ENCODE assay signal across 8 mouse cellular contexts in genomic region chr7:89126063-89126882, GRCm38 (mm10).
DNase-seq lines count a peak whose midpoint lies in the region; ATAC-seq lines count a peak whose summit lies in the region.

No protein-coding gene starts in this region.

- DNase-seq in MN1 (ENCODE audit: low spot score): peak; percentile 56
- peak; percentile 9 for DNase-seq in c-Kit-positive CD71-positive TER-119-negative erythroid progenitor cells, embryonic 14.5 days (ENCODE audit: low read depth)
- DNase-seq in forebrain, embryonic 14.5 days (ENCODE audit: low spot score): peak; percentile 71
- DNase-seq in layer of hippocampus, adult 11-12 months (ENCODE audit: low spot score): peak; percentile 58
- peak; percentile 70 for DNase-seq in lung, postnatal 10 days
- peak; percentile 80 for DNase-seq in retina, embryonic 14.5 days (ENCODE audit: low spot score)
- peak; percentile 58 for DNase-seq in thymus, postnatal 4 days

- H3K27ac ChIP-seq in forebrain, embryonic 14.5 days (ENCODE audit: low read depth, low read length): no peak overlapping the region

- H3K9me3 ChIP-seq in forebrain, embryonic 14.5 days (replicated peaks; ENCODE audit: control insufficient read depth, low read length): no peaks in the 10 kb centered on the region

- no peak overlapping the region for H3K4me2 ChIP-seq in forebrain, embryonic 14.5 days (ENCODE audit: low read length)

- no peaks in the 10 kb centered on the region for H3K36me3 ChIP-seq in forebrain, embryonic 14.5 days (ENCODE audit: control insufficient read depth, insufficient read depth, low read length)

- WGBS in forebrain, embryonic 14.5 days: 58% methylated on average over 7 of the region's 7 CpGs

- ATAC-seq in forebrain, embryonic 14.5 days: peak; percentile 89
- peak; percentile 93 to 97 for ATAC-seq in hematopoietic stem cell, adult 5-6 weeks (replicated peaks in 1 of 2; ENCODE audit: insufficient read depth in 1 of 2, low FRiP score in 2 of 2, low TSS enrichment in 1 of 2, low read depth in 1 of 2, poor library complexity in 2 of 2, severe bottlenecking in 2 of 2)

- H3K4me3 ChIP-seq in forebrain, embryonic 14.5 days (ENCODE audit: low read depth, low read length): no peak overlapping the region

- no peaks in the 10 kb centered on the region for H3K4me1 ChIP-seq in forebrain, embryonic 14.5 days (ENCODE audit: control insufficient read depth, insufficient read depth, low read length)

- H3K9ac ChIP-seq in forebrain, embryonic 14.5 days (ENCODE audit: low read length): no peak overlapping the region

- no peaks in the 10 kb centered on the region for H3K27me3 ChIP-seq in forebrain, embryonic 14.5 days (replicated peaks; ENCODE audit: control insufficient read depth, insufficient read depth, low read length)

Comparison
In these comparisons a context has a peak if more than half of its experiments do, and no peak if none do; other contexts are left out.
1. DNase-seq: peak in every context shown above with its lines; median percentile 80 in retina, embryonic 14.5 days; 71 in forebrain, embryonic 14.5 days; 70 in lung, postnatal 10 days; 58 in layer of hippocampus, adult 11-12 months; 58 in thymus, postnatal 4 days; 56 in MN1; 9 in c-Kit-positive CD71-positive TER-119-negative erythroid progenitor cells, embryonic 14.5 days.